Mouse (Mus musculus) CH12.LX (cell line): ENCODE data around the gene Itgb2. TPM values are rescaled to one million over a fixed set of nuclear protein-coding genes. Genes with fewer than 3 reads are reported as not detected.

Experiments
- DNase-seq: peaks from one replicate; pipeline ENCODE4 v3.0.0-alpha.2; 2013; ENCODE audit errors: extremely low read depth
- H3K27ac ChIP-seq: 2 replicates; pipeline ENCODE4 v1.5.1; 2012; ENCODE audit warnings: low read depth, mild to moderate bottlenecking, control low read depth, moderate library complexity; ENCODE audit not compliant: insufficient read depth
- H3K27me3 ChIP-seq: replicated peaks from 2 replicates; pipeline ENCODE3; 2012; ENCODE audit warnings: inconsistent platforms
- H3K36me3 ChIP-seq, 2 experiments: replicated peaks in 1 of 2; 2 replicates each; pipeline versions ENCODE3 to v1.6.1; 2012; ENCODE audit warnings: inconsistent platforms in 1 of 2, low read length in 1 of 2, mild to moderate bottlenecking in 1 of 2, mixed read lengths in 1 of 2, moderate library complexity in 1 of 2; ENCODE audit not compliant: control insufficient read depth in 1 of 2, insufficient read depth in 1 of 2
- H3K4me1 ChIP-seq, 2 experiments: 2 replicates each; pipeline ENCODE4 v1.6.1; 2012; ENCODE audit warnings: inconsistent platforms in 1 of 2, moderate library complexity in 1 of 2; ENCODE audit not compliant: insufficient read depth in 2 of 2, control insufficient read depth in 1 of 2
- H3K4me2 ChIP-seq: 2 replicates; pipeline ENCODE4 v1.6.1; 2012; ENCODE audit warnings: low read depth, mild to moderate bottlenecking, control low read depth; ENCODE audit not compliant: poor library complexity, insufficient read depth, severe bottlenecking
- H3K4me3 ChIP-seq, 3 experiments: fragments of 150-350 bp in 1 of 3; sonication (generic) in 1 of 3; replicated peaks in 1 of 3; 2 replicates each; pipeline versions ENCODE3 to v1.5.1; 2011 to 2012; ENCODE audit warnings: low read depth in 2 of 3, low read length in 2 of 3, mild to moderate bottlenecking in 2 of 3, moderate library complexity in 2 of 3, control low read depth in 1 of 3, improper control_type of control experiment in 1 of 3, inconsistent platforms in 1 of 3, mixed read lengths in 1 of 3; ENCODE audit not compliant: poor library complexity in 1 of 3
- H3K79me2 ChIP-seq: replicated peaks from 2 replicates; pipeline ENCODE4 v1.6.1; 2012; ENCODE audit warnings: mild to moderate bottlenecking, moderate library complexity; ENCODE audit not compliant: control insufficient read depth, poor library complexity, insufficient read depth, severe bottlenecking; ENCODE audit errors: extremely low read depth
- H3K9ac ChIP-seq: 2 replicates; pipeline ENCODE4 v1.6.1; 2012; ENCODE audit warnings: low read depth, mild to moderate bottlenecking, control low read depth, moderate library complexity; ENCODE audit not compliant: insufficient read depth
- H3K9me3 ChIP-seq: replicated peaks from 2 replicates; pipeline ENCODE3; 2012; ENCODE audit warnings: low read length, inconsistent platforms, mixed read lengths
- BHLHE40 ChIP-seq: IDR thresholded peaks from 2 replicates; pipeline ENCODE4 v1.6.1; 2011; ENCODE audit warnings: mild to moderate bottlenecking, low read depth, low read length, improper control_type of control experiment
- CHD1 ChIP-seq: IDR thresholded peaks from 2 replicates; pipeline ENCODE4 v1.6.1; 2012; ENCODE audit warnings: low read depth, low read length, improper control_type of control experiment, inconsistent platforms
- CHD2 ChIP-seq: IDR thresholded peaks from 2 replicates; pipeline ENCODE4 v1.6.1; 2011; ENCODE audit warnings: low read length, improper control_type of control experiment
- ELF1 ChIP-seq: IDR thresholded peaks from 2 replicates; pipeline ENCODE4 v1.6.1; 2014; ENCODE audit warnings: low read depth, mild to moderate bottlenecking, inconsistent platforms, low read length, improper control_type of control experiment
- EP300 ChIP-seq: IDR thresholded peaks from 2 replicates; pipeline ENCODE4 v1.6.1; 2011; ENCODE audit warnings: low read length, improper control_type of control experiment
- ETS1 ChIP-seq: conservative IDR thresholded peaks from 2 replicates; pipeline ENCODE4 v1.6.1; 2012; ENCODE audit warnings: low read depth, mild to moderate bottlenecking, inconsistent platforms, low read length, improper control_type of control experiment, moderate library complexity
- HCFC1 ChIP-seq: IDR thresholded peaks from 2 replicates; pipeline ENCODE4 v1.6.1; 2012; ENCODE audit warnings: low read depth, mild to moderate bottlenecking, inconsistent platforms, low read length, improper control_type of control experiment
- IRF4 ChIP-seq: IDR thresholded peaks from 2 replicates; pipeline ENCODE4 v1.6.1; 2014; ENCODE audit warnings: low read depth, mild to moderate bottlenecking, inconsistent platforms, low read length, improper control_type of control experiment
- JUND ChIP-seq: conservative IDR thresholded peaks from 2 replicates; pipeline ENCODE4 v1.6.1; 2011; ENCODE audit warnings: low read depth, low read length, improper control_type of control experiment
- MAFK ChIP-seq: IDR thresholded peaks from 2 replicates; pipeline ENCODE4 v1.6.1; 2011; ENCODE audit warnings: low read length, improper control_type of control experiment; ENCODE audit not compliant: insufficient replicate concordance
- MAX ChIP-seq: IDR thresholded peaks from 2 replicates; pipeline ENCODE4 v1.6.1; 2011; ENCODE audit warnings: low read length, improper control_type of control experiment
- MAZ ChIP-seq: IDR thresholded peaks from 2 replicates; pipeline ENCODE4 v1.6.1; 2012; ENCODE audit warnings: low read depth, mild to moderate bottlenecking, inconsistent platforms, low read length, improper control_type of control experiment, moderate library complexity
- MEF2A ChIP-seq: IDR thresholded peaks from 2 replicates; pipeline ENCODE4 v1.6.1; 2014; ENCODE audit warnings: low read depth, mild to moderate bottlenecking, inconsistent platforms, low read length, improper control_type of control experiment, borderline replicate concordance
- MXI1 ChIP-seq: IDR thresholded peaks from 2 replicates; pipeline ENCODE4 v1.6.1; 2011; ENCODE audit warnings: mild to moderate bottlenecking, low read depth, low read length, improper control_type of control experiment
- MYC ChIP-seq: IDR thresholded peaks from 2 replicates; pipeline ENCODE4 v1.6.1; 2011; ENCODE audit warnings: low read depth, mild to moderate bottlenecking, improper control_type of control experiment, low read length
- NELFE ChIP-seq: IDR thresholded peaks from 2 replicates; pipeline ENCODE4 v1.6.1; 2011; ENCODE audit warnings: low read depth, low read length, improper control_type of control experiment
- NRF1 ChIP-seq: IDR thresholded peaks from 2 replicates; pipeline ENCODE4 v1.6.1; 2014; ENCODE audit warnings: low read depth, mild to moderate bottlenecking, inconsistent platforms, low read length, improper control_type of control experiment, moderate library complexity
- PAX5 ChIP-seq: IDR thresholded peaks from 2 replicates; pipeline ENCODE4 v1.6.1; 2012; ENCODE audit warnings: low read length, inconsistent platforms, mixed read lengths
- POLR2A ChIP-seq: IDR thresholded peaks from 2 replicates; pipeline ENCODE4 v1.6.1; 2011; ENCODE audit warnings: low read depth, mild to moderate bottlenecking, improper control_type of control experiment, low read length
- POLR2AphosphoS2 ChIP-seq: IDR thresholded peaks from 2 replicates; pipeline ENCODE4 v1.6.1; 2011; ENCODE audit warnings: low read depth, low read length, improper control_type of control experiment
- RCOR1 ChIP-seq: conservative IDR thresholded peaks from 2 replicates; pipeline ENCODE4 v1.6.1; 2012; ENCODE audit warnings: low read depth, mild to moderate bottlenecking, inconsistent platforms, low read length, improper control_type of control experiment
- SIN3A ChIP-seq: IDR thresholded peaks from 2 replicates; pipeline ENCODE4 v1.6.1; 2012; ENCODE audit warnings: low read length, improper control_type of control experiment, inconsistent platforms
- SMC3 ChIP-seq: IDR thresholded peaks from 2 replicates; pipeline ENCODE4 v1.6.1; 2011; ENCODE audit warnings: low read depth, low read length, improper control_type of control experiment
- TBP ChIP-seq: conservative IDR thresholded peaks from 2 replicates; pipeline ENCODE4 v1.6.1; 2011; ENCODE audit warnings: low read depth, low read length, improper control_type of control experiment
- TCF12 ChIP-seq: IDR thresholded peaks from 2 replicates; pipeline ENCODE4 v1.6.1; 2014; ENCODE audit warnings: low read depth, mild to moderate bottlenecking, inconsistent platforms, low read length, improper control_type of control experiment
- USF2 ChIP-seq: conservative IDR thresholded peaks from 2 replicates; pipeline ENCODE4 v1.6.1; 2011; ENCODE audit warnings: low read depth, low read length, improper control_type of control experiment
- ZC3H11A ChIP-seq: IDR thresholded peaks from 2 replicates; pipeline ENCODE4 v1.6.1; 2012; ENCODE audit warnings: low read depth, mild to moderate bottlenecking, inconsistent platforms, low read length, improper control_type of control experiment
- dilution Hi-C: fragments of 300-500 bp; cut with MboI; formaldehyde crosslinking; loops from 2 replicates; pipeline ENCODE4 v1.14.3; 2020; ENCODE audit warnings: low sequenced_read_pairs; ENCODE audit not compliant: extremely low pct_unique_long_range_greater_than_20kb, extremely low pct_ligation_motif_present
- in situ Hi-C: fragments of 300-500 bp; cut with MboI; formaldehyde crosslinking; loops from 3 replicates; pipeline ENCODE4 v1.14.3; 2019; ENCODE audit warnings: low sequenced_read_pairs, low pct_ligation_motif_present, low pct_unique_long_range_greater_than_20kb, mixed read lengths
- polyA plus RNA-seq: library from polyadenylated mRNA; unstranded; fragments of >175 nt; gene quantifications from 2 replicates; pipeline ENCODE4 v1.2.1, GENCODE M21; 2012; ENCODE audit warnings: low read depth; ENCODE audit not compliant: insufficient read length
- total RNA-seq, 2 experiments: library from RNA; depleted of rRNA; stranded (reverse); fragments of 300-350 nt in 1 of 2; fragments of >200 nt in 1 of 2; gene quantifications; 2 replicates each; pipeline ENCODE4 v1.2.3; 2012 to 2014

The Itgb2 gene
- total RNA-seq (2012; rRNA removed) (32.2 and 32.6 TPM in 2 replicates), total RNA-seq (2014; rRNA removed) (40.2 and 40.3 TPM in 2 replicates), polyA plus RNA-seq (52.2 and 54.1 TPM in 2 replicates)

DNA sequence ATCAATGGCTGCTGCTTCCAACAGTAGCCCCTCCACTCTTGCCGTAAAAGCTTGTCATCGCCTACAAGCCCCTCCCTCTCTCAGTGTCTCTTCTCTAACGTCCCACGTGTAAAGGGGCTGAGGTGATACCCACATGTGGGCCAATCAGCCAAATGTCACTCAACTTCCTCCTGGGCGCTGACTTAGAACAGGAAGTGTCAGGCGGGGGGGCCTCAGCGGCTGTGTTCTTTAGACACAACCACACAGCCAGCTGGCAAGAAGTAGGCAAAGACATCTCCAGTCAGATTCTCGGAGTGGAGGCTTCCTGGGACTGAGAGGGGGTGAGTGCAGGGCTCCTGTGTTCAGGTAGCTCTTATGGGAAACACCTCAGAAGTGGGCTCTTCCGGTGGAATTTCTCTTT is at the start of gene Itgb2:
TSS of gene Itgb2 (plus strand) at position 113 of the 400 bp plus-strand sequence.
- peaks cover 4% of the 10 kb centered on the region for H3K9me3 ChIP-seq
- TF ChIP-seq SIN3A (peak; percentile 98), TCF12 (peak; percentile 67), ELF1 (peak; percentile 90), POLR2AphosphoS2 (0 out of 2 replicates have a peak, but pooled peaks have one; percentile 61), ETS1 (peak; percentile 35; the same call in 1 of the 2 replicates), HCFC1 (peak; percentile 61), TBP (peak; percentile 66; the same call in 1 of the 2 replicates), MAZ (peak; percentile 79), MAFK (no peak), POLR2A (peak; percentile 79), MEF2A (no peak), NELFE (peak; percentile 73), CHD2 (no peak), MAX (peak; percentile 97), MYC (peak; percentile 97), IRF4 (peak; percentile 58; the same call in 1 of the 2 replicates), BHLHE40 (peak; percentile 60), RCOR1 (no peak), SMC3 (no peak), CHD1 (no peak), JUND (0 out of 2 replicates have a peak, but pooled peaks have one; percentile 10), MXI1 (peak; percentile 99)
- TF ChIP-seq, all 38 proteins: peak for 16
- peak; percentile 88 for DNase-seq
- Histone ChIP-seq H3K36me3 (peaks cover 0 to 43% of the 10 kb centered on the region in 2 experiments), H3K27ac (no peak within 1 kb of the TSS), H3K4me2 (peak within 1 kb of the TSS; percentile 57), H3K27me3 (no peaks in the 10 kb centered on the region), H3K4me1 (peaks cover 9 to 64% of the 10 kb centered on the region in 2 experiments), H3K9ac (peak within 1 kb of the TSS; percentile 62), H3K79me2 (no peaks in the 10 kb centered on the region), H3K4me3 (peak within 1 kb of the TSS; percentile 71 to 77 (median 72))
- dilution Hi-C loops: no loop called here
- in situ Hi-C loops: no loop called here

DNA sequence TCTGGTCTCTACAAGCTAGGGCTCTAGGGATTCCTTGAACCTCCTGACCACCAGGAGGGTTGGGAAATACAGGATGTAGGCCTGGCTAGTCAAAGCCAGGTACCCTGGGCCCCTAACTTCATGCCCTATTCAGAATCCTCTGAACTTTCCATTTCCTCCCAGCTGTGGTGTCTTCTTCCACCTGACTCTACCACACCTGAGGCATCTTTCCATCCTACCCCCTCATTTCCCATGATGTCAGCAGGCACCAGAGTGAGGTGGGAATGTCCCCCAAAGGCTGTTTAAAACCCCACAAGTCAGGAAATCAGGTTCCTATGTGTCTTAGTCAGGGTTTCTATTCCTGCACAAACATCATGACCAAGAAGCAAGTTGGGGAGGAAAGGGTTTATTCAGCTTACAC is 48.2 kb upstream of the Itgb2 start:
- peak; percentile 34; the same call in 1 of the 2 replicates for TF ChIP-seq TCF12
- no peak for TF ChIP-seq USF2
- no peak for TF ChIP-seq PAX5
- no peak for TF ChIP-seq ZC3H11A
- TF ChIP-seq MXI1: no peak
- no peak for TF ChIP-seq CHD1
- TF ChIP-seq BHLHE40: 0 out of 2 replicates have a peak, but pooled peaks have one; percentile 16
- peak; percentile 42; the same call in 1 of the 2 replicates for TF ChIP-seq EP300
- TF ChIP-seq SIN3A: no peak
- no peak for TF ChIP-seq NRF1
- peak; percentile 44 for TF ChIP-seq ETS1
- H3K27ac ChIP-seq: no peak overlapping the region
- no peaks in the 10 kb centered on the region for H3K79me2 ChIP-seq
- H3K4me2 ChIP-seq: no peak overlapping the region
- no peaks in the 10 kb centered on the region for H3K9me3 ChIP-seq
- in situ Hi-C loops: loop anchor here (25.0 kb wide), 1 partner anchor 345 kb away; no protein-coding TSS in a partner anchor
- dilution Hi-C loops: no loop called here
- DNase-seq: peak; percentile 28
- peaks cover 9 to 22% of the 10 kb centered on the region in 2 experiments for H3K36me3 ChIP-seq
- no peak overlapping the region for H3K9ac ChIP-seq
- H3K27me3 ChIP-seq: no peaks in the 10 kb centered on the region
- H3K4me1 ChIP-seq: peaks cover 0 to 25% of the 10 kb centered on the region in 2 experiments; a peak in 2 of 4 replicates
- H3K4me3 ChIP-seq: no peak overlapping the region
